Mouse (Mus musculus): Measurements from ENCODE around the gene Vmn2r86.
"Not testable (repeated sequence)": the region's sequence is repeated elsewhere in the genome, so short reads cannot be mapped to it uniquely, and the experiment has no call there.

Gene Vmn2r86

GRCm38 (mm10) chr10:130455950-130456349 is at the start of gene Vmn2r86:
Gene Vmn2r86, minus strand, starts transcription at chr10:130456050.
- DNase-seq (ENCODE audit: low read depth) = not testable (repeated sequence)

GRCm38 (mm10) chr10:130497296-130497695 is 41.4 kb upstream of the Vmn2r86 start, which contains the start of gene Vmn2r87:
Gene Vmn2r87, minus strand, starts transcription at chr10:130497396.
- DNase-seq (ENCODE audit: low read depth) = no peak

GRCm38 (mm10) chr10:130470311-130470760 is 14.5 kb upstream of the Vmn2r86 start:
- no peak for DNase-seq (ENCODE audit: low read depth)

- no peak for DNase-seq (ENCODE audit: low read depth)
Observed at GRCm38 (mm10) chr10:130444776-130445175, 11.1 kb downstream of the Vmn2r86 start.

- DNase-seq (ENCODE audit: low read depth) = not testable (repeated sequence)
Observed at GRCm38 (mm10) chr10:130434185-130434898, 21.5 kb downstream of the Vmn2r86 start.

GRCm38 (mm10) chr10:130429603-130430002 is 26.2 kb downstream of the Vmn2r86 start, which contains the start of gene Vmn2r85:
Gene Vmn2r85, minus strand, starts transcription at chr10:130429703.
- not testable (repeated sequence) for DNase-seq (ENCODE audit: low read depth)

- DNase-seq (ENCODE audit: low read depth) = not testable (repeated sequence)
Observed at GRCm38 (mm10) chr10:130422368-130422767, 33.5 kb downstream of the Vmn2r86 start.

GRCm38 (mm10) chr10:130420401-130420800 is 35.4 kb downstream of the Vmn2r86 start:
- no peak for DNase-seq (ENCODE audit: low read depth)

GRCm38 (mm10) chr10:130419954-130420353 is 35.9 kb downstream of the Vmn2r86 start:
- not testable (repeated sequence) for DNase-seq (ENCODE audit: low read depth)

GRCm38 (mm10) chr10:130416352-130416751 is 39.5 kb downstream of the Vmn2r86 start:
- DNase-seq (ENCODE audit: low read depth) = not testable (repeated sequence)

GRCm38 (mm10) chr10:130412167-130412698 is 43.6 kb downstream of the Vmn2r86 start:
- DNase-seq (ENCODE audit: low read depth) = not testable (repeated sequence)

GRCm38 (mm10) chr10:130394232-130394631 is 61.6 kb downstream of the Vmn2r86 start, which contains the start of gene Vmn2r84:
Gene Vmn2r84, minus strand, starts transcription at chr10:130394332.
- DNase-seq (ENCODE audit: low read depth) = no peak

All from fibroblast of lung, adult 2 months (primary cell).